Mouse (Mus musculus): ENCODE measurements around the gene Masp2. TPM values are rescaled to one million over a fixed set of nuclear protein-coding genes. Genes with fewer than 3 reads are reported as not detected.

Gene Masp2
- polyA plus RNA-seq, 1 experiment from 2014 or later = 6.8 TPM

DNA sequence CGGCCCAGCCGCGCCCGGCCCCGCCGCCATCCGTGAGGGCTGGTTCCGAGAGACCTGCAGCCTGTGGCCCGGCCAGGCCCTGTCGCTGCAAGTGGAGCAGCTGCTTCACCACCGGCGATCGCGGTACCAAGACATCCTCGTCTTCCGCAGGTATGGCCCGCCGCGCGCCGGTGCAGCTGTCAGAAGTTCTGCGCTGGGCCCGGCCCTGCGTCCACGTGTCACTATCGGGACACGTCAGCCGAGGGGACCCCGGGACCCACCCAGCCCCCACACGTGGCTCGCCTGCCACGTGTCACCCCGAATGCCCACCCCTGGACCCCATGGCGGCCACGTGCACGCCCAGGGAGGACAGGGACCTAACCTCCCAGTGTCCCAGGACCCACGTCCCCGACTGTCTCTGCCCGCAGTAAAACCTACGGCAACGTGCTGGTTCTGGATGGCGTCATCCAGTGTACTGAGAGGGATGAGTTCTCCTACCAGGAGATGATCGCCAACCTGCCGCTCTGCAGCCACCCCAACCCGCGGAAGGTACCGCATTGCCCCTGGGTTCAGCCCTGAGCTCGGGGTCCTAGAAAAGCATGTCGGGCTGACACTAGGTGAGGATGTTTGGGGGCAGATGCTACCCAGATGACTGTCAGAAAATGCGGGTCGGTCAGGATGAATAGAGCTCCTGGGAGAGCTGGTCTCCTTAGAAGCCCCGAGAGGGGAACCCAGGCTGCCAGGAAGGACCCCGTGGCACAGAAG lies 10.5 kb upstream of the Masp2 start:
- ATAC-seq (replicated peaks; ENCODE audit: low FRiP score) (peak; percentile 38), DNase-seq (ENCODE audit: low spot score) (no peak)
- H3K4me1 ChIP-seq (replicated peaks; ENCODE audit: control insufficient read depth, insufficient read depth, low read length) = peaks cover 22% of the 10 kb centered on the region
- peak overlapping the region; percentile 96 for H3K4me3 ChIP-seq (ENCODE audit: low read depth, low read length)
- H3K27me3 ChIP-seq (replicated peaks; ENCODE audit: control insufficient read depth, insufficient read depth, low read length) = no peaks in the 10 kb centered on the region
- no peaks in the 10 kb centered on the region for H3K9me3 ChIP-seq (ENCODE audit: control insufficient read depth, low read length)
- peak overlapping the region; percentile 90 for H3K4me2 ChIP-seq
- H3K36me3 ChIP-seq (ENCODE audit: control insufficient read depth, insufficient read depth, low read length) = peaks cover 37% of the 10 kb centered on the region
- WGBS = under 1% methylated on average over 53 of the region's 53 CpGs
- H3K9ac ChIP-seq (ENCODE audit: low read depth, low read length) = peak overlapping the region; percentile 94
- H3K27ac ChIP-seq (ENCODE audit: low read depth, low read length) = peak overlapping the region; percentile 79

DNA sequence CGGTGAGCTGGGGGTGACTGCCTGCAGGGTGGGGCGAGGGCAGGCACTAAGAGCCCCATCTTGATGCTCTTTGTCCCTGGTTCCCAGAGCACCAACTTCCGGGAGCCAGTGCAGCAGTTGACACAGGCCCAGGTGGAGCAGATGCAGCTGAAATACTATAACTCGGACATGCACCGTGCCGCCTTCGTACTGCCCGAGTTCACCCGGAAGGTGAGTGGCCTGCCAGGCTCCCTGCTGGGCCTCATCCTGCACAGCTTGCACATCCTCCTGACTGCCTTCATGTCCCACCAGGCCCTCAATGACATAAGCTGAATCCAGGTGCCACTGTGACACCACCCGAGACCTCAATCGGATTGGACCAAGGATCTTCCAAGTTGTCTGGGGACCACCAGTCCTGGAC lies 8.4 kb upstream of the Masp2 start:
- H3K4me1 ChIP-seq (replicated peaks; ENCODE audit: control insufficient read depth, insufficient read depth, low read length) = peaks cover 17% of the 10 kb centered on the region
- 0 out of 2 replicates have a peak overlapping the region, but pooled peaks have one; percentile 12 for H3K4me2 ChIP-seq
- ATAC-seq (replicated peaks; ENCODE audit: low FRiP score) (no peak), DNase-seq (ENCODE audit: low spot score) (no peak)
- peaks cover 52% of the 10 kb centered on the region for H3K36me3 ChIP-seq (ENCODE audit: control insufficient read depth, insufficient read depth, low read length)
- H3K27me3 ChIP-seq (replicated peaks; ENCODE audit: control insufficient read depth, insufficient read depth, low read length) = no peaks in the 10 kb centered on the region
- H3K4me3 ChIP-seq (ENCODE audit: low read depth, low read length) = no peak overlapping the region
- H3K9me3 ChIP-seq (ENCODE audit: control insufficient read depth, low read length) = peaks cover 2% of the 10 kb centered on the region; the same call in 1 of the 2 replicates
- H3K27ac ChIP-seq (ENCODE audit: low read depth, low read length) = no peak overlapping the region
- H3K9ac ChIP-seq (ENCODE audit: low read depth, low read length) = no peak overlapping the region
- 98% methylated on average over 11 of the region's 11 CpGs for WGBS

DNA sequence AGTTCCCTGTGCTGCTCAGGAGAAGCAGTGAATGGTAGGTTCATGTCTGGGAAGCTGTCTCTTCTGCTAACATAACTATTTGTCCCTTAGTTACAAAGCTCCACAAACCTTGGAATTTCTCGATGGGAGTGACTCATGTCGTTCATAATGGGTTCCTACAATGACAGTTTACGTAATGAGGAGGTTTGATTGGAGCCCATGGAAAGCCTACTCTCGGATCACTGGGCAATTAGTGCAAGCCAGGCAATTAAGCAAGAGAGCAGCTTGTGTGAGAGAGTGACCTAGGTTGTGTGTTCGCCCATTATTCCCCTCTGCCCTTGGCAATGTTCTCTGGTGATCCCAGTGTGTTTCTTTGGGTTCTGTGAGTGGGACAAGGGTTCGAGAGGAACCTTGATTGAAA lies 6.4 kb upstream of the Masp2 start:
- ATAC-seq (replicated peaks; ENCODE audit: low FRiP score) (no peak), DNase-seq (ENCODE audit: low spot score) (no peak)
- Histone ChIP-seq H3K9me3 (ENCODE audit: control insufficient read depth, low read length) (peaks cover 2% of the 10 kb centered on the region; the same call in 1 of the 2 replicates), H3K4me1 (replicated peaks; ENCODE audit: control insufficient read depth, insufficient read depth, low read length) (peaks cover 13% of the 10 kb centered on the region), H3K9ac (ENCODE audit: low read depth, low read length) (no peak overlapping the region), H3K4me3 (ENCODE audit: low read depth, low read length) (no peak overlapping the region), H3K27me3 (replicated peaks; ENCODE audit: control insufficient read depth, insufficient read depth, low read length) (no peaks in the 10 kb centered on the region), H3K27ac (ENCODE audit: low read depth, low read length) (no peak overlapping the region), H3K4me2 (no peak overlapping the region), H3K36me3 (ENCODE audit: control insufficient read depth, insufficient read depth, low read length) (peaks cover 53% of the 10 kb centered on the region)
- 93% methylated on average over 6 of the region's 6 CpGs for WGBS

DNA sequence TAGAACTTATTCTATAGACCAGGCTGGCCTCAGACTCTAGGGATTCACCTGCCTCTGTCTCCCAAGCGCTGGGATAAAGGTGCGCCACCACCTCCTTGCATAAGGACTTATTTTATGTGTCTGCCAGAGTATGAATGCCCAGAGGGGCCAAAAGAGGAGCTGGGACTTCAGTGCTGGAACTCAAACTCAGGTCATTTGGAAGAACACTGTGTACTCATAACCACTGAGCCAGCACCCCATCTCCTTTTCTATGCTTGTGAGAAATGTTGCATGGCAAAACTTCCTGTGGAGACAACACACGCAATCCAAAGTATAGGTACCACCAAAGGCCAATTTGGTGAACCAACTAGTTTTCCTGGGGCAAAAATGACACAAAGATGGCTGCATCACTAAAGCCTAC lies 5.6 kb upstream of the Masp2 start:
- peaks cover 13% of the 10 kb centered on the region for H3K4me1 ChIP-seq (replicated peaks; ENCODE audit: control insufficient read depth, insufficient read depth, low read length)
- H3K27me3 ChIP-seq (replicated peaks; ENCODE audit: control insufficient read depth, insufficient read depth, low read length) = no peaks in the 10 kb centered on the region
- 97% methylated on average over 3 of the region's 3 CpGs for WGBS
- peaks cover 2% of the 10 kb centered on the region; the same call in 1 of the 2 replicates for H3K9me3 ChIP-seq (ENCODE audit: control insufficient read depth, low read length)
- no peak for DNase-seq (ENCODE audit: low spot score)
- no peak overlapping the region for H3K4me2 ChIP-seq
- H3K4me3 ChIP-seq (ENCODE audit: low read depth, low read length) = no peak overlapping the region
- ATAC-seq (replicated peaks; ENCODE audit: low FRiP score) = no peak
- no peak overlapping the region for H3K27ac ChIP-seq (ENCODE audit: low read depth, low read length)
- H3K36me3 ChIP-seq (ENCODE audit: control insufficient read depth, insufficient read depth, low read length) = peaks cover 53% of the 10 kb centered on the region
- H3K9ac ChIP-seq (ENCODE audit: low read depth, low read length) = no peak overlapping the region

DNA sequence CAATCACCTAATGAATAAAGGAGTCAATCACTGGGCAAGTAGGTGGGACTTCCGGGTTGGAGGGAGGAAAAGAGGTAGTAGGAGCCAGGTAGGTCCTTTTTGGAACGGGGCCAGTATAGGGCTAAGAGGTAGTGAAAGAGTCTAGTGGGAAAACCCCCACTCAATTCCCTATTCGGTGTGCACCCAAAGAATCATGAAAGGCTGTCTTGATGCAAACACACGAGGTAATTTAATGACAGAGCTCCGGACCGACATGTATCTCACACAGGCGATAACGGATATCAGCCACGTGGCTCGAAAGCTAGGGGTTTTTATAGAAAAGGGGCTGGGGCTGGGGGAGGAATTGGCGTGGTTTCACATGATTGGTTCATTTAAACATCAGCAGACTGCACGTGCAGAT lies 3.5 kb upstream of the Masp2 start:
- ATAC-seq (replicated peaks; ENCODE audit: low FRiP score) (no peak), DNase-seq (ENCODE audit: low spot score) (no peak)
- Histone ChIP-seq H3K36me3 (ENCODE audit: control insufficient read depth, insufficient read depth, low read length) (peaks cover 45% of the 10 kb centered on the region), H3K4me2 (no peak overlapping the region), H3K9ac (ENCODE audit: low read depth, low read length) (no peak overlapping the region), H3K4me1 (replicated peaks; ENCODE audit: control insufficient read depth, insufficient read depth, low read length) (no peaks in the 10 kb centered on the region; the same call in 1 of the 2 replicates), H3K9me3 (ENCODE audit: control insufficient read depth, low read length) (peaks cover 2% of the 10 kb centered on the region; the same call in 1 of the 2 replicates), H3K27ac (ENCODE audit: low read depth, low read length) (no peak overlapping the region), H3K4me3 (ENCODE audit: low read depth, low read length) (no peak overlapping the region), H3K27me3 (replicated peaks; ENCODE audit: control insufficient read depth, insufficient read depth, low read length) (no peaks in the 10 kb centered on the region)
- WGBS = 92% methylated on average over 12 of the region's 12 CpGs

DNA sequence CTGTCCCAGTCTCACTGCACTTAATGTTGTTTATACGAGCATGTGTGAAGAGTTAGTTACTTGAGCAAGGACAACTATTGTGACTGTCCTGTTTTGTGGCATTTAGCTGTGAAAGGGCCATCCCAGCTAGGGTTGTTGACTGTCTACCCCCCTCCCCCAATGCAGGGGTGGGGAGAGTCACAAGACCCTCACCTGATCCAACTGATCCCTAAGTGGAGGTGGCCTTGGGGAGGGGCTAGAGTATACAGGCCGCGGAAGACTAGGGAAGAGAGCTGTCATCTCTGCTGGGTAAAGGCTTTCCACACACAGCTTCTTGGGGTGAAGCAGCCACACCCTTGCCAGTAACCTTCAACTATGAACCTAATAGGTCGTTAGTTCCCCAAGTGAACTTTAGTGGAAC lies 2.0 kb upstream of the Masp2 start:
- 71% methylated on average over 4 of the region's 4 CpGs for WGBS
- Histone ChIP-seq H3K36me3 (ENCODE audit: control insufficient read depth, insufficient read depth, low read length) (peaks cover 31% of the 10 kb centered on the region), H3K9ac (ENCODE audit: low read depth, low read length) (no peak overlapping the region), H3K4me1 (replicated peaks; ENCODE audit: control insufficient read depth, insufficient read depth, low read length) (no peaks in the 10 kb centered on the region; the same call in 1 of the 2 replicates), H3K4me3 (ENCODE audit: low read depth, low read length) (no peak overlapping the region), H3K27me3 (replicated peaks; ENCODE audit: control insufficient read depth, insufficient read depth, low read length) (no peaks in the 10 kb centered on the region), H3K27ac (ENCODE audit: low read depth, low read length) (no peak overlapping the region), H3K4me2 (no peak overlapping the region), H3K9me3 (ENCODE audit: control insufficient read depth, low read length) (peaks cover 2% of the 10 kb centered on the region; the same call in 1 of the 2 replicates)
- ATAC-seq (replicated peaks; ENCODE audit: low FRiP score) = no peak
- DNase-seq (ENCODE audit: low spot score) = no peak

DNA sequence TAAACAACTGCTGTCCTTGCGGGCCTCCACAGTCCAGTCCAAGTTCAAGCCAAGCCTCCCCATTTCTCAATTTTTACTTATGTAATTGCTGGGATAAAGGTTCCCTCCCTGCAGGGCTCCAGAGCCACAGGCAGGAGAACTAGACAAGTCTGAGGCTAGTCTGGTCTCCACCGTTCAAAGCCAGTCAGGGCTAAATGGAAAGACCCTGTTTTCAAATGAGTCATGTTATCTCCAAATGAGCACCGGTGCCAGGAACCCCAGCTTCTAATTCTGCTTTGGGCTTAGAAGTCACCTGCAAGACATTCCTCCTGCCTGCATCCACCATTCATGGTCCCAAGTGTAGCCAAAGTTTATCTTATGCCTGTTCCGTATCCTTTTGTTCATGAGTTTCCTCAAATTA lies 483 bp upstream of the Masp2 start:
- WGBS = 58% methylated on average over 4 of the region's 4 CpGs
- Histone ChIP-seq H3K27ac (ENCODE audit: low read depth, low read length) (no peak overlapping the region), H3K9me3 (ENCODE audit: control insufficient read depth, low read length) (peaks cover 2% of the 10 kb centered on the region; the same call in 1 of the 2 replicates), H3K4me2 (no peak overlapping the region), H3K27me3 (replicated peaks; ENCODE audit: control insufficient read depth, insufficient read depth, low read length) (no peaks in the 10 kb centered on the region), H3K9ac (ENCODE audit: low read depth, low read length) (no peak overlapping the region), H3K4me1 (replicated peaks; ENCODE audit: control insufficient read depth, insufficient read depth, low read length) (no peaks in the 10 kb centered on the region; the same call in 1 of the 2 replicates), H3K36me3 (ENCODE audit: control insufficient read depth, insufficient read depth, low read length) (peaks cover 15% of the 10 kb centered on the region), H3K4me3 (ENCODE audit: low read depth, low read length) (no peak overlapping the region)
- DNase-seq (ENCODE audit: low spot score) (no peak), ATAC-seq (replicated peaks; ENCODE audit: low FRiP score) (no peak)

DNA sequence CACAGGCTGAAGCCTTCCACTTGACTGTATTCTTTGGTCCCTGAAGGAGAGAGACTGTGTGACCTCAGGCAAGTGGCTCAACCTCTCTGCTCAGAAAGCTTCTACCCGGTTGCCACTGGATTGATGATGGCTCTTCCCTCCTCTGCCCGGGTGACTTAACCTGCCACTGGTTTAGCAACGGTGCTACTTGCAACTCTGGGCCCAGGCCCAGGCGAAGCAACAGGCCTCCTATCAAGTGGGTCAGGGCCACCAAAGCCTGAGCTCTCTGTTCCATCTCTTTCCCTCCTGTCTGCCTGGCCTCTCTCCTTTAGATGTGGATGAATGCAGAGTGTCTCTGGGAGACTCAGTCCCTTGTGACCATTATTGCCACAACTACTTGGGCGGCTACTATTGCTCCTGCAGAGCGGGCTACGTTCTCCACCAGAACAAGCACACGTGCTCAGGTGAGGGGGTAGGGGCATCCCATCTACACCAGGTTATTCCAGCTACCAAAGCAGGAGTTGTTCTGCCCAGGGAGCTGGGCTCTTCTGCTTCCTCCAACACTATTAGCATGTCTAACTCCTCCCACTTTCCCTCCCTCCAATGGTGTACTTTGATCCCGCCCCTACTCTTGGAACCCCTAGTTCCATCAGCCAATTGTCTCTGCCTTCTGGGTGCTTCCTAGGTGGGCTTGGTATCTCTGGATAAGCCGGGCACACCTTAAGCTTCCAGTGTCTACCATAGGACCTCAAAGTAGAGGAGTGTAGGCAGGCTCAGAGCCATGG lies 1.2 kb downstream of the Masp2 start:
- Histone ChIP-seq H3K4me1 (replicated peaks; ENCODE audit: control insufficient read depth, insufficient read depth, low read length) (no peaks in the 10 kb centered on the region; the same call in 1 of the 2 replicates), H3K4me3 (ENCODE audit: low read depth, low read length) (no peak overlapping the region), H3K9me3 (ENCODE audit: control insufficient read depth, low read length) (peaks cover 2% of the 10 kb centered on the region; the same call in 1 of the 2 replicates), H3K36me3 (ENCODE audit: control insufficient read depth, insufficient read depth, low read length) (peaks cover 4% of the 10 kb centered on the region; the same call in 1 of the 2 replicates), H3K27ac (ENCODE audit: low read depth, low read length) (no peak overlapping the region), H3K4me2 (no peak overlapping the region), H3K27me3 (replicated peaks; ENCODE audit: control insufficient read depth, insufficient read depth, low read length) (no peaks in the 10 kb centered on the region), H3K9ac (ENCODE audit: low read depth, low read length) (no peak overlapping the region)
- no peak for DNase-seq (ENCODE audit: low spot score)
- no peak for ATAC-seq (replicated peaks; ENCODE audit: low FRiP score)
- 68% methylated on average over 10 of the region's 10 CpGs for WGBS

Measured in liver, embryonic 11.5 days (tissue).